Comparison of ENCODE assay signal across 27 mouse cellular contexts in genomic region chr17:79787201-79787600, GRCm38 (mm10).
DNase-seq lines count a peak whose midpoint lies in the region; TF ChIP-seq lines count a peak whose summit lies in the region.
"Had no signal": no experiment of that assay in that cellular context is flagged by ENCODE, and none has a peak within 500 bp of the region (broad histone marks: within the 10 kb centered on the region; RNA-seq: fewer than 3 reads in every experiment).

No protein-coding gene starts in this region.

- no peaks in the 10 kb centered on the region for H3K36me3 ChIP-seq in thymus, adult 2 months (ENCODE audit: control insufficient read depth, insufficient read depth, low read length)
- H3K36me3 ChIP-seq: embryonic facial prominence, embryonic 10.5 days; embryonic facial prominence, embryonic 15.5 days; heart, embryonic 10.5 days; heart, embryonic 15.5 days; kidney, embryonic 15.5 days; limb, embryonic 12.5 days; liver, embryonic 12.5 days; midbrain, embryonic 13.5 days; stomach, embryonic 15.5 days had no signal

- WGBS in thymus, adult 2 months, result 10% methylated on average over 2 of the region's 2 CpGs

- no peak for DNase-seq in gastrocnemius, adult 2 months
- DNase-seq in gastrocnemius, adult 18-20 months (ENCODE audit: low spot score), result no peak
- peak; percentile 16 for DNase-seq in CD4-positive helper T cell, adult 2 months (ENCODE audit: low read depth, low spot score)
- DNase-seq in thymus, adult 2 months, result peak; percentile 34
- DNase-seq in thymus, postnatal 36 days, result peak; percentile 17 to 19
- DNase-seq in urinary bladder, postnatal 14 days (ENCODE audit: low spot score), result no peak
- DNase-seq in spleen, adult 18-20 months, result no peak
- DNase-seq: adrenal gland, adult 2 months; adrenal gland, postnatal 36 days; cerebellum, adult 18-20 months; cerebellum, postnatal 14 days; kidney, adult 18-20 months; liver, postnatal 0 days; retina, postnatal 1 day; right cerebral cortex, postnatal 14 days had no signal

- peak overlapping the region; percentile 16; the same call in 1 of the 2 replicates for H3K27ac ChIP-seq in gastrocnemius, adult 2 months
- no peak overlapping the region for H3K27ac ChIP-seq in thymus, adult 2 months (ENCODE audit: control insufficient read depth, insufficient read depth, low read length)
- H3K27ac ChIP-seq: embryonic facial prominence, embryonic 10.5 days; embryonic facial prominence, embryonic 15.5 days; forebrain, embryonic 13.5 days; heart, embryonic 10.5 days; heart, embryonic 15.5 days; kidney, embryonic 15.5 days; layer of hippocampus, adult 2 months; left cerebral cortex, adult 2 months; limb, embryonic 12.5 days; liver, embryonic 12.5 days; midbrain, embryonic 13.5 days had no signal

- TF ChIP-seq POLR2A in thymus, adult 2 months (IDR thresholded peaks at IDR 0.05; ENCODE audit: control insufficient read depth, extremely low read depth, insufficient read depth, low read length, poor library complexity), result no peak

- no peak overlapping the region for H3K4me3 ChIP-seq in gastrocnemius, adult 2 months
- H3K4me3 ChIP-seq in thymus, adult 2 months (ENCODE audit: control insufficient read depth, insufficient read depth, low read length), result no peak overlapping the region
- H3K4me3 ChIP-seq: embryonic facial prominence, embryonic 10.5 days; embryonic facial prominence, embryonic 15.5 days; forebrain, embryonic 13.5 days; heart, embryonic 10.5 days; heart, embryonic 15.5 days; kidney, embryonic 15.5 days; layer of hippocampus, adult 2 months; left cerebral cortex, adult 2 months; limb, embryonic 12.5 days; liver, embryonic 12.5 days; midbrain, embryonic 13.5 days; stomach, embryonic 15.5 days had no signal

- no peak for TF ChIP-seq CTCF in gastrocnemius, adult 2 months (IDR thresholded peaks at IDR 0.05)
- no peak for TF ChIP-seq CTCF in thymus, adult 2 months (IDR thresholded peaks at IDR 0.05; ENCODE audit: borderline replicate concordance, control insufficient read depth, extremely low read depth, insufficient read depth, low read length, poor library complexity)

- no peaks in the 10 kb centered on the region for H3K27me3 ChIP-seq in thymus, adult 2 months (ENCODE audit: control insufficient read depth, insufficient read depth, low read length)
- H3K27me3 ChIP-seq: embryonic facial prominence, embryonic 15.5 days; forebrain, embryonic 13.5 days; heart, embryonic 15.5 days; kidney, embryonic 15.5 days; limb, embryonic 12.5 days; liver, embryonic 12.5 days; midbrain, embryonic 13.5 days; stomach, embryonic 15.5 days had no signal

- peaks cover 19% of the 10 kb centered on the region for H3K4me1 ChIP-seq in thymus, adult 2 months (replicated peaks; ENCODE audit: control insufficient read depth, insufficient read depth, low read length)
- H3K4me1 ChIP-seq: embryonic facial prominence, embryonic 10.5 days; embryonic facial prominence, embryonic 15.5 days; forebrain, embryonic 13.5 days; heart, embryonic 10.5 days; heart, embryonic 15.5 days; limb, embryonic 12.5 days; liver, embryonic 12.5 days; midbrain, embryonic 13.5 days; stomach, embryonic 15.5 days had no signal

- intact Hi-C loops in gastrocnemius, adult 2 months (cut with DNase I), result no loop called here

Comparison
In these comparisons a context has a peak if more than half of its experiments do, and no peak if none do; other contexts are left out.
1. DNase-seq: peak in CD4-positive helper T cell, adult 2 months (single experiment), thymus, adult 2 months (single experiment) and thymus, postnatal 36 days (2 of 2); none in gastrocnemius, adult 2 months (single experiment), gastrocnemius, adult 18-20 months (single experiment), urinary bladder, postnatal 14 days (single experiment) and spleen, adult 18-20 months (0 of 2).